Mouse (Mus musculus): ENCODE measurements around the gene Gm21976. TPM values are rescaled to one million over a fixed set of nuclear protein-coding genes. Genes with fewer than 3 reads are reported as not detected.

Gm21976 gene
- polyA plus RNA-seq, 1 experiment from 2014 or later = not detected

GRCm38 (mm10) chr13:98244571-98245350, 34.9 kb upstream of the Gm21976 start:
- no peak overlapping the region for H3K4me3 ChIP-seq (ENCODE audit: low read depth, low read length)
- no peak overlapping the region for H3K9ac ChIP-seq (ENCODE audit: low read length)
- ATAC-seq (ENCODE audit: low FRiP score, low TSS enrichment) (no peak), DNase-seq (ENCODE audit: low spot score) (no peak)
- WGBS = 59% methylated on average over 4 of the region's 5 CpGs
- no peak overlapping the region for H3K4me2 ChIP-seq (replicated peaks; ENCODE audit: low read depth)
- no peaks in the 10 kb centered on the region for H3K27me3 ChIP-seq (ENCODE audit: control insufficient read depth, insufficient read depth, low read length)
- no peaks in the 10 kb centered on the region for H3K9me3 ChIP-seq (ENCODE audit: control insufficient read depth, low read length)
- no peak overlapping the region for H3K27ac ChIP-seq (replicated peaks)
- TF ChIP-seq CTCF (IDR thresholded peaks at IDR 0.05; ENCODE audit: low read depth) = no peak
- no peak for TF ChIP-seq EP300 (optimal IDR thresholded peaks at IDR 0.05)
- H3K4me1 ChIP-seq (replicated peaks; ENCODE audit: control insufficient read depth, insufficient read depth) = no peaks in the 10 kb centered on the region
- peaks cover 6% of the 10 kb centered on the region; the same call in 1 of the 2 replicates for H3K36me3 ChIP-seq (ENCODE audit: control insufficient read depth, insufficient read depth, low read length)

- ATAC-seq (ENCODE audit: low FRiP score, low TSS enrichment) = no peak
- Histone ChIP-seq H3K4me1 (replicated peaks; ENCODE audit: control insufficient read depth, insufficient read depth) (no peaks in the 10 kb centered on the region), H3K4me2 (replicated peaks; ENCODE audit: low read depth) (no peak overlapping the region), H3K9me3 (ENCODE audit: control insufficient read depth, low read length) (no peaks in the 10 kb centered on the region), H3K27ac (replicated peaks) (no peak overlapping the region), H3K9ac (ENCODE audit: low read length) (no peak overlapping the region), H3K36me3 (ENCODE audit: control insufficient read depth, insufficient read depth, low read length) (peaks cover 9% of the 10 kb centered on the region), H3K27me3 (ENCODE audit: control insufficient read depth, insufficient read depth, low read length) (no peaks in the 10 kb centered on the region), H3K4me3 (ENCODE audit: low read depth, low read length) (no peak overlapping the region)
- DNase-seq (ENCODE audit: low spot score) = no peak
- WGBS = 72% methylated on average over 7 of the region's 7 CpGs
- no peak for TF ChIP-seq EP300 (optimal IDR thresholded peaks at IDR 0.05)
- no peak for TF ChIP-seq CTCF (IDR thresholded peaks at IDR 0.05; ENCODE audit: low read depth)
Measured at GRCm38 (mm10) chr13:98245386-98245785, 34.3 kb upstream of the Gm21976 start.

- ATAC-seq (ENCODE audit: low FRiP score, low TSS enrichment) (no peak), DNase-seq (ENCODE audit: low spot score) (no peak)
- H3K9me3 ChIP-seq (ENCODE audit: control insufficient read depth, low read length) = no peaks in the 10 kb centered on the region
- H3K4me2 ChIP-seq (replicated peaks; ENCODE audit: low read depth) = no peak overlapping the region
- H3K9ac ChIP-seq (ENCODE audit: low read length) = no peak overlapping the region
- H3K4me3 ChIP-seq (ENCODE audit: low read depth, low read length) = no peak overlapping the region
- H3K4me1 ChIP-seq (replicated peaks; ENCODE audit: control insufficient read depth, insufficient read depth) = no peaks in the 10 kb centered on the region
- peaks cover 32% of the 10 kb centered on the region for H3K36me3 ChIP-seq (ENCODE audit: control insufficient read depth, insufficient read depth, low read length)
- whole genome bisulfite sequencing = 92% methylated on average over 10 of the region's 10 CpGs
- no peak overlapping the region for H3K27ac ChIP-seq (replicated peaks)
- no peaks in the 10 kb centered on the region for H3K27me3 ChIP-seq (ENCODE audit: control insufficient read depth, insufficient read depth, low read length)
- TF ChIP-seq EP300 (optimal IDR thresholded peaks at IDR 0.05) = no peak
- no peak for TF ChIP-seq CTCF (IDR thresholded peaks at IDR 0.05; ENCODE audit: low read depth)
Measured at GRCm38 (mm10) chr13:98249594-98249993, 30.1 kb upstream of the Gm21976 start.

GRCm38 (mm10) chr13:98254921-98255320, 24.8 kb upstream of the Gm21976 start:
- no peak overlapping the region for H3K4me2 ChIP-seq (replicated peaks; ENCODE audit: low read depth)
- TF ChIP-seq CTCF (IDR thresholded peaks at IDR 0.05; ENCODE audit: low read depth) (peak; percentile 52), EP300 (optimal IDR thresholded peaks at IDR 0.05) (no peak)
- no peaks in the 10 kb centered on the region for H3K9me3 ChIP-seq (ENCODE audit: control insufficient read depth, low read length)
- H3K4me3 ChIP-seq (ENCODE audit: low read depth, low read length) = no peak overlapping the region
- ATAC-seq (ENCODE audit: low FRiP score, low TSS enrichment) (no peak; the same call in 1 of the 2 replicates), DNase-seq (ENCODE audit: low spot score) (no peak)
- no peak overlapping the region for H3K9ac ChIP-seq (ENCODE audit: low read length)
- H3K27ac ChIP-seq (replicated peaks) = no peak overlapping the region
- WGBS = 67% methylated on average over 9 of the region's 9 CpGs
- no peaks in the 10 kb centered on the region for H3K4me1 ChIP-seq (replicated peaks; ENCODE audit: control insufficient read depth, insufficient read depth)
- H3K36me3 ChIP-seq (ENCODE audit: control insufficient read depth, insufficient read depth, low read length) = peaks cover 27% of the 10 kb centered on the region
- no peaks in the 10 kb centered on the region for H3K27me3 ChIP-seq (ENCODE audit: control insufficient read depth, insufficient read depth, low read length)

- no peaks in the 10 kb centered on the region for H3K9me3 ChIP-seq (ENCODE audit: control insufficient read depth, low read length)
- peaks cover 6% of the 10 kb centered on the region for H3K36me3 ChIP-seq (ENCODE audit: control insufficient read depth, insufficient read depth, low read length)
- H3K9ac ChIP-seq (ENCODE audit: low read length) = peak within 1 kb of the TSS; percentile 89
- WGBS = under 1% methylated on average over 70 of the region's 71 CpGs
- H3K4me2 ChIP-seq (replicated peaks; ENCODE audit: low read depth) = peak within 1 kb of the TSS; percentile 93
- no peaks in the 10 kb centered on the region; the same call in 1 of the 2 replicates for H3K4me1 ChIP-seq (replicated peaks; ENCODE audit: control insufficient read depth, insufficient read depth)
- H3K27ac ChIP-seq (replicated peaks) = peak within 1 kb of the TSS; percentile 92
- H3K27me3 ChIP-seq (ENCODE audit: control insufficient read depth, insufficient read depth, low read length) = no peaks in the 10 kb centered on the region
- peak; percentile 99 for DNase-seq (ENCODE audit: low spot score)
- H3K4me3 ChIP-seq (ENCODE audit: low read depth, low read length) = peak within 1 kb of the TSS; percentile 86
- ATAC-seq (ENCODE audit: low FRiP score, low TSS enrichment) = peak; percentile 99
- no peak for TF ChIP-seq EP300 (optimal IDR thresholded peaks at IDR 0.05)
- 0 out of 2 replicates have a peak, but pooled peaks have one; percentile 4 for TF ChIP-seq CTCF (IDR thresholded peaks at IDR 0.05; ENCODE audit: low read depth)
Measured at GRCm38 (mm10) chr13:98262636-98263457, 16.8 kb upstream of the Gm21976 start, which contains the start of the genes Utp15 and Ankra2. Utp15 (minus strand) TSS chr13:98263041. Ankra2 (plus strand) TSS chr13:98263074.
